Mouse (Mus musculus): ENCODE measurements around the gene Fubp1. TPM values are rescaled to one million over a fixed set of nuclear protein-coding genes. Genes with fewer than 3 reads are reported as not detected.

The Fubp1 gene
- polyA plus RNA-seq, 1 experiment = 53.4 TPM

- Histone ChIP-seq H3K4me3 (ENCODE audit: insufficient read depth, poor library complexity, severe bottlenecking) (no peak overlapping the region), H3K27me3 (ENCODE audit: control insufficient read depth, insufficient read depth, insufficient read length) (no peaks in the 10 kb centered on the region), H3K79me3 (ENCODE audit: low read depth) (peaks cover 4% of the 10 kb centered on the region), H3K79me2 (ENCODE audit: control insufficient read depth, insufficient read depth) (peaks cover 24% of the 10 kb centered on the region), H3ac (ENCODE audit: control insufficient read depth, insufficient read length, low read depth) (no peak overlapping the region), H3K36me3 (ENCODE audit: control insufficient read depth, insufficient read depth) (no peaks in the 10 kb centered on the region)
- TF ChIP-seq USF1 (IDR thresholded peaks at IDR 0.05; ENCODE audit: low read depth) = no peak
- TF ChIP-seq FOSL1 (IDR thresholded peaks at IDR 0.05; ENCODE audit: insufficient read depth, low read length, poor library complexity, severe bottlenecking) = no peak
- TF ChIP-seq CTCF (IDR thresholded peaks at IDR 0.05; ENCODE audit: control insufficient read depth, insufficient read depth, insufficient read length) = no peak
- TF ChIP-seq CEBPB (IDR thresholded peaks at IDR 0.05; ENCODE audit: low read depth) = no peak
- no peak for TF ChIP-seq MAX (IDR thresholded peaks at IDR 0.05)
- TF ChIP-seq MYOG (IDR thresholded peaks at IDR 0.05; ENCODE audit: control insufficient read depth, extremely low read depth, insufficient read length) = no peak
- TF ChIP-seq MYOD1 (IDR thresholded peaks at IDR 0.05; ENCODE audit: control insufficient read depth, insufficient read length, low read depth) = no peak
Observed at GRCm38 (mm10) chr3:152268099-152268498, 57.9 kb downstream of the Fubp1 start.

GRCm38 (mm10) chr3:152271071-152271710 lies 61.0 kb downstream of the Fubp1 start:
- H3K79me3 ChIP-seq (ENCODE audit: low read depth) = no peaks in the 10 kb centered on the region
- H3K4me3 ChIP-seq (ENCODE audit: insufficient read depth, poor library complexity, severe bottlenecking) = no peak overlapping the region

GRCm38 (mm10) chr3:152271876-152272275 lies 61.7 kb downstream of the Fubp1 start:
- H3ac ChIP-seq (ENCODE audit: control insufficient read depth, insufficient read length, low read depth) = no peak overlapping the region
- TF ChIP-seq CTCF (IDR thresholded peaks at IDR 0.05; ENCODE audit: control insufficient read depth, insufficient read depth, insufficient read length) (no peak), USF1 (IDR thresholded peaks at IDR 0.05; ENCODE audit: low read depth) (no peak), MYOD1 (IDR thresholded peaks at IDR 0.05; ENCODE audit: control insufficient read depth, insufficient read length, low read depth) (no peak), MYOG (IDR thresholded peaks at IDR 0.05; ENCODE audit: control insufficient read depth, extremely low read depth, insufficient read length) (no peak), CEBPB (IDR thresholded peaks at IDR 0.05; ENCODE audit: low read depth) (no peak), FOSL1 (IDR thresholded peaks at IDR 0.05; ENCODE audit: insufficient read depth, low read length, poor library complexity, severe bottlenecking) (no peak), MAX (IDR thresholded peaks at IDR 0.05) (no peak)
- no peaks in the 10 kb centered on the region for H3K27me3 ChIP-seq (ENCODE audit: control insufficient read depth, insufficient read depth, insufficient read length)
- no peaks in the 10 kb centered on the region for H3K79me2 ChIP-seq (ENCODE audit: control insufficient read depth, insufficient read depth)
- no peak overlapping the region for H3K4me3 ChIP-seq (ENCODE audit: insufficient read depth, poor library complexity, severe bottlenecking)
- H3K36me3 ChIP-seq (ENCODE audit: control insufficient read depth, insufficient read depth) = no peaks in the 10 kb centered on the region
- no peaks in the 10 kb centered on the region for H3K79me3 ChIP-seq (ENCODE audit: low read depth)

More at GRCm38 (mm10) chr3:152271071-152271710, 61.0 kb downstream of the Fubp1 start:
- TF ChIP-seq CEBPB (IDR thresholded peaks at IDR 0.05; ENCODE audit: low read depth) (no peak), MYOD1 (IDR thresholded peaks at IDR 0.05; ENCODE audit: control insufficient read depth, insufficient read length, low read depth) (no peak)
- H3K27me3 ChIP-seq (ENCODE audit: control insufficient read depth, insufficient read depth, insufficient read length) = no peaks in the 10 kb centered on the region
- no peak overlapping the region for H3ac ChIP-seq (ENCODE audit: control insufficient read depth, insufficient read length, low read depth)
- no peaks in the 10 kb centered on the region for H3K79me2 ChIP-seq (ENCODE audit: control insufficient read depth, insufficient read depth)
- H3K36me3 ChIP-seq (ENCODE audit: control insufficient read depth, insufficient read depth) = no peaks in the 10 kb centered on the region

- no peaks in the 10 kb centered on the region for H3K36me3 ChIP-seq (ENCODE audit: control insufficient read depth, insufficient read depth)
- TF ChIP-seq FOSL1 (IDR thresholded peaks at IDR 0.05; ENCODE audit: insufficient read depth, low read length, poor library complexity, severe bottlenecking) (no peak), USF1 (IDR thresholded peaks at IDR 0.05; ENCODE audit: low read depth) (no peak), MYOG (IDR thresholded peaks at IDR 0.05; ENCODE audit: control insufficient read depth, extremely low read depth, insufficient read length) (no peak), MYOD1 (IDR thresholded peaks at IDR 0.05; ENCODE audit: control insufficient read depth, insufficient read length, low read depth) (no peak), MAX (IDR thresholded peaks at IDR 0.05) (no peak), CEBPB (IDR thresholded peaks at IDR 0.05; ENCODE audit: low read depth) (no peak), CTCF (IDR thresholded peaks at IDR 0.05; ENCODE audit: control insufficient read depth, insufficient read depth, insufficient read length) (no peak)
- no peaks in the 10 kb centered on the region for H3K79me3 ChIP-seq (ENCODE audit: low read depth)
- H3ac ChIP-seq (ENCODE audit: control insufficient read depth, insufficient read length, low read depth) = no peak overlapping the region
- H3K79me2 ChIP-seq (ENCODE audit: control insufficient read depth, insufficient read depth) = no peaks in the 10 kb centered on the region
- no peaks in the 10 kb centered on the region for H3K27me3 ChIP-seq (ENCODE audit: control insufficient read depth, insufficient read depth, insufficient read length)
- no peak overlapping the region for H3K4me3 ChIP-seq (ENCODE audit: insufficient read depth, poor library complexity, severe bottlenecking)
Observed at GRCm38 (mm10) chr3:152272974-152273685, 62.9 kb downstream of the Fubp1 start.

GRCm38 (mm10) chr3:152275008-152275407 lies 64.8 kb downstream of the Fubp1 start:
- no peak overlapping the region for H3K4me3 ChIP-seq (ENCODE audit: insufficient read depth, poor library complexity, severe bottlenecking)

More at GRCm38 (mm10) chr3:152275008-152275407, 64.8 kb downstream of the Fubp1 start:
- no peaks in the 10 kb centered on the region for H3K27me3 ChIP-seq (ENCODE audit: control insufficient read depth, insufficient read depth, insufficient read length)
- H3K79me2 ChIP-seq (ENCODE audit: control insufficient read depth, insufficient read depth) = no peaks in the 10 kb centered on the region
- no peaks in the 10 kb centered on the region for H3K79me3 ChIP-seq (ENCODE audit: low read depth)
- TF ChIP-seq CTCF (IDR thresholded peaks at IDR 0.05; ENCODE audit: control insufficient read depth, insufficient read depth, insufficient read length) (no peak), CEBPB (IDR thresholded peaks at IDR 0.05; ENCODE audit: low read depth) (no peak), USF1 (IDR thresholded peaks at IDR 0.05; ENCODE audit: low read depth) (no peak), FOSL1 (IDR thresholded peaks at IDR 0.05; ENCODE audit: insufficient read depth, low read length, poor library complexity, severe bottlenecking) (no peak)
- no peak overlapping the region for H3ac ChIP-seq (ENCODE audit: control insufficient read depth, insufficient read length, low read depth)
- no peaks in the 10 kb centered on the region for H3K36me3 ChIP-seq (ENCODE audit: control insufficient read depth, insufficient read depth)

All from C2C12 (cell line).